Mouse (Mus musculus): ENCODE measurements around the gene Olfr518.

GRCm38 (mm10) chr7:108884906-108885305 is at the start of gene Olfr518:
- no peak for TF ChIP-seq CTCF (conservative IDR thresholded peaks at IDR 0.05; ENCODE audit: low read length)
- no peak for TF ChIP-seq NANOG (IDR thresholded peaks at IDR 0.05; ENCODE audit: borderline replicate concordance, low read length)
